ENCODE assay signal across 8 mouse cellular contexts in the genomic region with DNA sequence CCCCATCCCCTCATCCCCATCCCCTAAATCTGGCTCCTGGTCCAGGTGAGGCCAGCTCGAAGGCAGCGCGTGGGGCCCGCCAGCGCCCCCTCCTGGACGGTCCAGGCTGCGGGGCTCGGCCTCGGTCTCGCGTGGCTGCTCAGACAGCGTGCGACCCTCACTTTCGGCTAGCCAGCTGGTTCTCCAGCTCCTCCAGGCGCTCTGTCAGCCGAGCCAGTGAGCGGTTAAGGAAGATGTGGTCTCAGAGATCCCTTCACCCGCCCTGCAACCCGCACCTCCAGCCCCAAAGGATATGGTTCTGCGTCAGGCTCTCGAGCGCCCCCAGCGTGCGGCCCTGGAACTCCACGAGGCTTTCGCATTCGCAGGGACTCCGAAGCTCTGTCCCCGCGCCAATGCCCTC. TPM values are rescaled to one million over a fixed set of nuclear protein-coding genes. Genes with fewer than 3 reads are reported as not detected.
DNase-seq lines count a peak whose midpoint lies in the region; ATAC-seq and TF ChIP-seq lines count a peak whose summit lies in the region.

No protein-coding gene starts in this region.

- H3K4me1 ChIP-seq in CH12.LX (ENCODE audit: control insufficient read depth in 1 of 2, insufficient read depth in 2 of 2) = peaks cover 3 to 24% of the 10 kb centered on the region in 2 experiments; a peak in 3 of 4 replicates
- peaks cover 8% of the 10 kb centered on the region for H3K4me1 ChIP-seq in forebrain, embryonic 16.5 days (replicated peaks; ENCODE audit: control insufficient read depth, insufficient read depth, low read length)
- peaks cover 8% of the 10 kb centered on the region; the same call in 1 of the 2 replicates for H3K4me1 ChIP-seq in neural tube, embryonic 14.5 days (ENCODE audit: control insufficient read depth, insufficient read depth, low read length)
- H3K4me1 ChIP-seq in testis, adult 2 months (ENCODE audit: control insufficient read depth, insufficient read depth, low read length) = peaks cover 23% of the 10 kb centered on the region

- peak; percentile 59 to 83 for TF ChIP-seq CTCF in CH12.LX (conservative IDR thresholded peaks at IDR 0.05 in 1 of 2, IDR thresholded peaks at IDR 0.05 in 1 of 2; ENCODE audit: low read depth in 2 of 2, low read length in 2 of 2)
- TF ChIP-seq CTCF in testis, adult 2 months (IDR thresholded peaks at IDR 0.05; ENCODE audit: control insufficient read depth, insufficient read depth, insufficient replicate concordance, low read depth, low read length) = peak; percentile 77

- H3K9me3 ChIP-seq in CH12.LX (replicated peaks; ENCODE audit: low read length) = peaks cover 14% of the 10 kb centered on the region
- no peaks in the 10 kb centered on the region for H3K9me3 ChIP-seq in forebrain, embryonic 16.5 days (ENCODE audit: control insufficient read depth, low read length)
- no peaks in the 10 kb centered on the region for H3K9me3 ChIP-seq in neural tube, embryonic 14.5 days (ENCODE audit: control insufficient read depth, low read length)

- no peak for TF ChIP-seq POLR2A in CH12.LX (IDR thresholded peaks at IDR 0.05; ENCODE audit: low read depth, low read length)
- TF ChIP-seq POLR2A in testis, adult 2 months (IDR thresholded peaks at IDR 0.05; ENCODE audit: control insufficient read depth, low read depth, low read length) = no peak

- peak overlapping the region; percentile 33; the same call in 1 of the 2 replicates for H3K9ac ChIP-seq in CH12.LX (ENCODE audit: insufficient read depth, low read depth)
- H3K9ac ChIP-seq in forebrain, embryonic 16.5 days (replicated peaks; ENCODE audit: low read depth, low read length) = peak overlapping the region; percentile 65
- H3K9ac ChIP-seq in neural tube, embryonic 14.5 days (replicated peaks; ENCODE audit: low read depth, low read length) = peak overlapping the region; percentile 52

- WGBS in forebrain, embryonic 16.5 days = under 1% methylated on average over 30 of the region's 30 CpGs
- 1% methylated on average over 28 of the region's 30 CpGs for WGBS in neural tube, embryonic 14.5 days

- H3K4me2 ChIP-seq in CH12.LX (ENCODE audit: insufficient read depth, low read depth, poor library complexity, severe bottlenecking) = peak overlapping the region; percentile 86
- peak overlapping the region; percentile 74 for H3K4me2 ChIP-seq in forebrain, embryonic 16.5 days (ENCODE audit: low read length)
- H3K4me2 ChIP-seq in neural tube, embryonic 14.5 days (ENCODE audit: low read depth, low read length) = peak overlapping the region; percentile 66

- DNase-seq in CH12.LX (ENCODE audit: extremely low read depth) = peak; percentile 69
- DNase-seq in cerebellum, adult 18-20 months = peak; percentile 83 to 88
- DNase-seq in heart, postnatal 25 days (ENCODE audit: low spot score) = peak; percentile 37
- DNase-seq in layer of hippocampus, adult 18-20 months (ENCODE audit: low spot score in 2 of 2) = peak; percentile 70 to 89
- DNase-seq in lung, adult 18-20 months = peak; percentile 73 to 82

- no peak for TF ChIP-seq EP300 in CH12.LX (IDR thresholded peaks at IDR 0.05; ENCODE audit: low read length)

- H3K27ac ChIP-seq in CH12.LX (ENCODE audit: insufficient read depth, low read depth) = no peak overlapping the region
- no peak overlapping the region for H3K27ac ChIP-seq in forebrain, embryonic 16.5 days (ENCODE audit: low read length)
- peak overlapping the region; percentile 57; the same call in 1 of the 2 replicates for H3K27ac ChIP-seq in neural tube, embryonic 14.5 days (ENCODE audit: low read depth, low read length)
- H3K27ac ChIP-seq in testis, adult 2 months (ENCODE audit: control insufficient read depth, insufficient read depth, low read depth, low read length) = no peak overlapping the region

- intact Hi-C loops in heart, postnatal 25 days (cut with DNase I) = loop anchor here (5.0 kb wide), 1 partner anchor 287 kb away; no protein-coding TSS in a partner anchor

- H3K27me3 ChIP-seq in CH12.LX (replicated peaks) = peaks cover 70% of the 10 kb centered on the region
- H3K27me3 ChIP-seq in forebrain, embryonic 16.5 days (replicated peaks; ENCODE audit: control insufficient read depth, insufficient read depth, low read length) = peaks cover 4% of the 10 kb centered on the region
- H3K27me3 ChIP-seq in neural tube, embryonic 14.5 days (ENCODE audit: control insufficient read depth, insufficient read depth, low read length) = no peaks in the 10 kb centered on the region
- no peaks in the 10 kb centered on the region for H3K27me3 ChIP-seq in testis, adult 2 months (ENCODE audit: control insufficient read depth, insufficient read depth, low read length)

- dilution Hi-C loops in CH12.LX (cut with MboI; ENCODE audit: extremely low pct_ligation_motif_present, extremely low pct_unique_long_range_greater_than_20kb, low sequenced_read_pairs) = no loop called here

- no peak; the same call in 1 of the 2 replicates for TF ChIP-seq RAD21 in CH12.LX (IDR thresholded peaks at IDR 0.05; ENCODE audit: low read depth, low read length)

- no peaks in the 10 kb centered on the region for H3K79me2 ChIP-seq in CH12.LX (replicated peaks; ENCODE audit: control insufficient read depth, extremely low read depth, insufficient read depth, poor library complexity, severe bottlenecking)

- no peaks in the 10 kb centered on the region for H3K36me3 ChIP-seq in CH12.LX (replicated peaks in 1 of 2; ENCODE audit: control insufficient read depth in 1 of 2, insufficient read depth in 1 of 2, low read length in 1 of 2)
- H3K36me3 ChIP-seq in forebrain, embryonic 16.5 days (ENCODE audit: control insufficient read depth, insufficient read depth) = no peaks in the 10 kb centered on the region
- no peaks in the 10 kb centered on the region for H3K36me3 ChIP-seq in neural tube, embryonic 14.5 days (ENCODE audit: control insufficient read depth, insufficient read depth, low read length)
- no peaks in the 10 kb centered on the region for H3K36me3 ChIP-seq in testis, adult 2 months (ENCODE audit: control insufficient read depth, insufficient read depth, low read length)

- H3K4me3 ChIP-seq in CH12.LX (replicated peaks in 1 of 3; ENCODE audit: low read depth in 2 of 3, low read length in 2 of 3, poor library complexity in 1 of 3) = peak overlapping the region; percentile 42 to 64 (median 44)
- H3K4me3 ChIP-seq in forebrain, embryonic 16.5 days (replicated peaks; ENCODE audit: low read length) = peak overlapping the region; percentile 60
- H3K4me3 ChIP-seq in neural tube, embryonic 14.5 days (ENCODE audit: low read depth, low read length) = peak overlapping the region; percentile 35
- peak overlapping the region; percentile 75 for H3K4me3 ChIP-seq in testis, adult 2 months (ENCODE audit: control insufficient read depth, low read depth, low read length)

- peak; percentile 76 for ATAC-seq in forebrain, embryonic 16.5 days
- peak; percentile 67 for ATAC-seq in neural tube, embryonic 14.5 days (ENCODE audit: low read depth)

- in situ Hi-C loops in CH12.LX (cut with MboI; ENCODE audit: low pct_ligation_motif_present, low pct_unique_long_range_greater_than_20kb, low sequenced_read_pairs) = no loop called here

TF ChIP-seq in CH12.LX, 34 proteins besides CTCF, POLR2A, EP300 and RAD21 (continues in another document):
- TF ChIP-seq SMC3 (IDR thresholded peaks at IDR 0.05; ENCODE audit: low read depth, low read length) = peak; percentile 10; the same call in 1 of the 2 replicates

RNA-seq across cellular contexts. Expression of a gene that starts 0.6 kb away (rescaled TPM):
- total RNA-seq in CH12.LX (2012; rRNA removed) (1.2 and 2.7 TPM in 2 replicates), CH12.LX (2014; rRNA removed) (0.38 and 0.53 TPM in 2 replicates)
- polyA plus RNA-seq in CH12.LX (2012; ENCODE audit: insufficient read length, low read depth) = 0.71 and 1.0 TPM in 2 replicates
- not detected in 2 replicates for polyA plus RNA-seq in forebrain, embryonic 16.5 days (2015; fragmentation: Nextera tagmentation; extraction: Ambion mirVana)
- 1 to 10 TPM; 3.1 to 7.2 TPM for total RNA-seq in heart, postnatal 25 days (2021)
- total RNA-seq in layer of hippocampus, adult 18-20 months (2021) = under 1 TPM; 0.61 to 0.77 TPM
- polyA plus RNA-seq in neural tube, embryonic 14.5 days (2014; fragmentation: Nextera tagmentation; extraction: Ambion mirVana) = not detected in 2 replicates
- 2.2 and 2.8 TPM in 2 replicates for polyA plus RNA-seq in testis, adult 2 months (2012; rRNA removed)

RNA-seq across cellular contexts. Expression of a gene that starts 13.4 kb away (rescaled TPM):
- 0.08 TPM in 1 of 2 replicates, not detected in the other for total RNA-seq in CH12.LX (2012; rRNA removed)
- not detected in 2 replicates for total RNA-seq in CH12.LX (2014; rRNA removed)
- not detected in 2 replicates for polyA plus RNA-seq in CH12.LX (2012; ENCODE audit: insufficient read length, low read depth)
- polyA plus RNA-seq in forebrain, embryonic 16.5 days (2015; fragmentation: Nextera tagmentation; extraction: Ambion mirVana) = 0.10 and 0.11 TPM in 2 replicates
- not detected for total RNA-seq in heart, postnatal 25 days (2021)
- under 1 TPM; 0.38 to 0.42 TPM for total RNA-seq in layer of hippocampus, adult 18-20 months (2021)
- 0.11 and 0.17 TPM in 2 replicates for polyA plus RNA-seq in neural tube, embryonic 14.5 days (2014; fragmentation: Nextera tagmentation; extraction: Ambion mirVana)
- 0.04 and 0.05 TPM in 2 replicates for polyA plus RNA-seq in testis, adult 2 months (2012; rRNA removed)

RNA-seq across cellular contexts. Expression of a gene that starts 15.5 kb away (rescaled TPM):
- not detected in 2 replicates for total RNA-seq in CH12.LX (2012; rRNA removed)
- total RNA-seq in CH12.LX (2014; rRNA removed) = not detected in 2 replicates
- polyA plus RNA-seq in CH12.LX (2012; ENCODE audit: insufficient read length, low read depth) = not detected in 2 replicates
- polyA plus RNA-seq in forebrain, embryonic 16.5 days (2015; fragmentation: Nextera tagmentation; extraction: Ambion mirVana) = 2.0 and 3.1 TPM in 2 replicates
- under 1 TPM; 0.42 to 0.52 TPM for total RNA-seq in heart, postnatal 25 days (2021)
- 10 to 100 TPM; 11.0 to 11.2 TPM for total RNA-seq in layer of hippocampus, adult 18-20 months (2021)
- polyA plus RNA-seq in neural tube, embryonic 14.5 days (2014; fragmentation: Nextera tagmentation; extraction: Ambion mirVana) = 0.36 and 0.82 TPM in 2 replicates
- polyA plus RNA-seq in testis, adult 2 months (2012; rRNA removed) = 0.19 and 0.26 TPM in 2 replicates

RNA-seq across cellular contexts. Expression of a gene that starts 54.2 kb away (rescaled TPM):
- total RNA-seq in CH12.LX (2012; rRNA removed) (63.9 and 69.9 TPM in 2 replicates), CH12.LX (2014; rRNA removed) (53.4 and 59.8 TPM in 2 replicates)
- polyA plus RNA-seq in CH12.LX (2012; ENCODE audit: insufficient read length, low read depth) = 36.4 and 46.6 TPM in 2 replicates
- 5.1 and 8.2 TPM in 2 replicates for polyA plus RNA-seq in forebrain, embryonic 16.5 days (2015; fragmentation: Nextera tagmentation; extraction: Ambion mirVana)
- total RNA-seq in heart, postnatal 25 days (2021) = 10 to 100 TPM; 19.7 to 22.4 TPM
- total RNA-seq in layer of hippocampus, adult 18-20 months (2021) = 100 to 1,000 TPM; 122 to 140 TPM
- 3.6 and 7.1 TPM in 2 replicates for polyA plus RNA-seq in neural tube, embryonic 14.5 days (2014; fragmentation: Nextera tagmentation; extraction: Ambion mirVana)
- 12.2 and 16.6 TPM in 2 replicates for polyA plus RNA-seq in testis, adult 2 months (2012; rRNA removed)

RNA-seq across cellular contexts. Expression of a gene that starts 57.0 kb away (rescaled TPM):
- total RNA-seq in CH12.LX (2012; rRNA removed) (not detected in 2 replicates), CH12.LX (2014; rRNA removed) (not detected in 2 replicates)
- polyA plus RNA-seq in CH12.LX (2012; ENCODE audit: insufficient read length, low read depth) = not detected in 2 replicates
- not detected in 2 replicates for polyA plus RNA-seq in forebrain, embryonic 16.5 days (2015; fragmentation: Nextera tagmentation; extraction: Ambion mirVana)
- not detected for total RNA-seq in heart, postnatal 25 days (2021)
- not detected for total RNA-seq in layer of hippocampus, adult 18-20 months (2021)
- polyA plus RNA-seq in neural tube, embryonic 14.5 days (2014; fragmentation: Nextera tagmentation; extraction: Ambion mirVana) = not detected in 2 replicates
- 3.4 and 4.2 TPM in 2 replicates for polyA plus RNA-seq in testis, adult 2 months (2012; rRNA removed)
